Mouse (Mus musculus) left cerebral cortex, adult 8-10 months (tissue): ENCODE measurements at regions not wholly inside any gene's neighbourhood (a gene's known extent, or its start where the extent isn't known, plus 50 kb on each side); places are given as distances from the start of the nearest gene placed in this dataset.
"Not testable (repeated sequence)": the region's sequence is repeated elsewhere in the genome, so short reads cannot be mapped to it uniquely, and the experiment has no call there.

Source experiments
- DNase-seq, 2 experiments: peaks; one replicate each; pipeline ENCODE4 v3.0.0; 2022; ENCODE audit warnings: low spot score in 2 of 2

GRCm38 (mm10) chr12:82056782-82057611, 112.1 kb upstream of the Sipa1l1 start:
- DNase-seq: not testable (repeated sequence)

DNA sequence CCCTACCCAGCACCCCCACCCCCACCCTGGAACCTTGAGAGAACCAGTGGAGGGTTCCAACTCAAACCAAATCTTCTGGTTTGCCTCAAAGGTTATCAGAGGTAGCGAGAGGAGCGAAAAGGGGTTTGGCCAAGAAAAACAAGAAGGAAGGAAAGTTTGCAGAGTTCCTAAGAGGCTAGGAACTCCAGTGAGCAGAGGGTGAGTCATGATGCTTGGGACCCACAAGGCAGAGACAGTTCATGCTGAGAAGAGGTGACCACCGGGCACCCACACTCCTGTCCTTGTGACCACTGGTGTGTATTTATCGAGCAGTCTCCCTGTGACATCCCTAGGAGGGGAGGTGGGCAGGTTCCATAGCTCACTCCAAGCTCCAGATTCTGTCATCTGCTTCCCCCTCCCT, 104.1 kb upstream of the Sipa1l1 start:
- peak in 1 of 2 experiments; percentile 0 for DNase-seq

DNA sequence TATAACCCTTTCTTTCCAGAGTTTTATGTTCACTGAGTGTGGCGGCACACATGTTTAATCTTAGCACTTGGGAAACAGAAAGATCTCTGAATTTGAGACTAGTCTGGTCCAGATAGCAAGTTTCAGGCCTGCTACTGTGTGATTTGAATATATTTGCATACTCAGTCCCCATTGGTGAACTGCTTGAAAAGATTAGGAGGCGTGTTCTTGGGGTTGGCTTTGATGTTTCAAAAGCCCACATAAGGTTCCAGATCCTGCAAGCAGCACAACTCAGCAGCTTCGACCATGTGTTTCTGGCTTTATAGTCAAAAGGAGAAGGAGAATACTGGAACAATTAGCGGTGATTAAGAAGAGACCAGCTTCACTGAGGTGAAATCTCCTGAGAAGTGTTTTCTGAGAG, 102.3 kb upstream of the Sipa1l1 start:
- DNase-seq: no peak

GRCm38 (mm10) chr12:82069621-82070020, 99.5 kb upstream of the Sipa1l1 start:
- DNase-seq: peak in 1 of 2 experiments; percentile 64

GRCm38 (mm10) chr12:82072810-82073465, 96.2 kb upstream of the Sipa1l1 start:
- peak; percentile 72 to 92 for DNase-seq

- DNase-seq: peak; percentile 54 to 84
These were observed 93.5 kb upstream of the Sipa1l1 start for GRCm38 (mm10) chr12:82075479-82076221.

DNA sequence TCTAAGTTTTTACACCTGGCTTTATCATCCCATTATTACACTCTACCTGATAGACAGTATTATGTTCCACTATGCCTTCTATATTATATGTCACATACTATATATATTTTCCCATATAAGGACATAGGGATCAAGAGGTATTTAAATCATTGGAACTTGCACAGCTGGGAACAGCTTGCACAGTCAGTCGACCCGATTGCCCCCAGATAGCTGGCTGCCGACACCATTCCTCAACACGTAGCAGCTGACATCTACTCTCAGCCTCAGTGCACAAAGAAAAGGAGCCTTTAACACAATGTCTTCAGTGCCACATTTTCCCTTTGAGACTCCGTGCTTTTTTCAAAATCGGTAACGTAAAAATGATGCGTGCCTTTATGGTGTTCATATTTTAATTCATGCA, 92.4 kb upstream of the Sipa1l1 start:
- DNase-seq: no peak

GRCm38 (mm10) chr12:82077945-82078344, 91.2 kb upstream of the Sipa1l1 start:
- peak in 1 of 2 experiments; percentile 55 for DNase-seq

DNA sequence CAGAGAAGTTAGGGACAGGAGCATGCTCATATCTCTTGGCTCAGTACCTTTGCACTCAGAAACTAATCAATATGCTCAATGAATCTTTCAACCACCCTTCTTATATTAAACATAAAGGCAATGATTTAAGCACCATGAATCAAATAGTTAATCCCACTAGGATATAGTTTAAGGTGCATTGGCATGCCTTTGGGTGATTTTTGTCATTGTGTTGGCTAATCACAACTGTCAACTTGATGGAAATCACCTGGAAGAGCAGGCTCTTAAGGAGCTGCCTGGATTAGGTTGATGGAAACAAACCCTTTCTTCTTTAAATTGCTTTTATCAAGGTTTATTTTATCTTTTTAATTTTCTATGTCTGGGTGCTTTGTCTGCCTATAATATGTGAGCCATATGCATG, 90.4 kb upstream of the Sipa1l1 start:
- no peak for DNase-seq

DNA sequence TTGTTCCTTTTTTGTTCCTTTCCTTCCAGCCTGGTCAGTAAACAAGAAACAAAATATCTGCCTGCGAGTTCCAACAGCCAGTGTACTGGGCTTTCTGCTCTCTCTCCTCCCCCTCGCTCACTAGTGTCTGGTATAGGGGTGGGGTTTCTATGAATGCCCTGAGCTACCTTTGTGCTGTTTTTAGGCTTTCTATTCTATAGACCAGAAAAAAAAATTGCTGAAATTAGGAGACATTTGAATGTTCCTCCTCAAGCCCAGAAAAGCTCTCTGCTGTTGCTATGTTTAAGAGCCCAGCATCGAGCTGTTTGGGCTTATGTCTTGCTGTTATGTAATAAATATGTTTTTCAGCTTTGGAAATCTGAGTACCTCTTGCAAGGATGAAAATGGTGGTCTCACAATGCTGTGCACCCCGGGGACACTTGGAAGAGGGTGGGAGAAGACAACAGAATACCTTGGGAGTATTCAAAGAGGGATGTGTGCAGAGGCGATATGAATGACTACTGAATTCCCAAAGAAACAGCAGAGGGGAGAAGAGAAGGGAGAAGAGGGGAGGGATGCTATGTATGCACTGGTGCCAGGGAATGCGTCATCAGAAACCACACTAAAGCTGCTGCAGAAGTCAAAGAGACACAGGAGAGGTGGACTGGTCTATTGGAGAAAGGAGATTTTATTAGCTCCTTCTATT, 88.8 kb upstream of the Sipa1l1 start:
- peak; percentile 53 to 57 for DNase-seq

- DNase-seq: not testable (repeated sequence)
These were observed 86.5 kb upstream of the Sipa1l1 start for GRCm38 (mm10) chr12:82082596-82082995.

GRCm38 (mm10) chr12:82085771-82086400, 83.2 kb upstream of the Sipa1l1 start:
- DNase-seq: no peak

DNA sequence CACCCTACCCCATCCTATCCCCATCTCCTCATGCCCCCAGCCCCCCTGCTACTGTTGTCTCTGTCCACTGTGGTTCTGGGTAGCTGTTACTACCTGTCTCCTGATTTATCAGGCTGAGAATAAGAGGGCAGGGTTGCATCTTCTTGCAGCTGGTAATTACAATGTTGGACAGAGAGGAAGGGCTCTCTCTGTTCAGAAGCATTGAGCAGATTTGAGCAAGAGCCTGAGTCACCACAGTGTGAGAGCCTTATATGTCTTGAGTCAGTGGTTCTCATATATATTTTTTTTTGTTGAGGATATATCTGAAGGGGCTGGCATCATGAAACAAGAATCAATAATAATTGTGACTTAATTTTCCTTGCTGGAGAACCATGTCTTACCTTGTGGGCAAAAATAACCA, 82.7 kb upstream of the Sipa1l1 start:
- DNase-seq: no peak

- no peak for DNase-seq
These were observed 79.8 kb upstream of the Sipa1l1 start for GRCm38 (mm10) chr12:82089288-82089687.

DNA sequence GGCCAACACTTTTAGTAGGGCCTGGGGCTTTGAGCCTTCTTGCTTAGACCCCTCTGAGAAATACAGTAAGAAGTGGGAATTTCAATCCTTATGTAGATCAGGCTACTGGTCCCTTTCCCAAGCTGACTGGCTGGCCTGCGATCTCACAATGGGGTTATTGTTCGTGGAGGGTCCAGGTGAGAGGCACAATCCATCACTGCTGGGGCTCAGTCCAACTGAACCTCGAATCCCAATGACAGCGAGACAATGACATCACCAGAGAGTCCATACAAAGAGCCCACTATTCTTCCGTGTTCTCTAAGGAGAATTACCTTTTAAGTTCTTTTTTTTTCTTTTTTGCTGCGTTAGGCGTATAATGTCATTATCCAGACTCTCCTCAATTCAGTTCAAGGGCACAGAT, 75.8 kb upstream of the Sipa1l1 start:
- DNase-seq: no peak

DNA sequence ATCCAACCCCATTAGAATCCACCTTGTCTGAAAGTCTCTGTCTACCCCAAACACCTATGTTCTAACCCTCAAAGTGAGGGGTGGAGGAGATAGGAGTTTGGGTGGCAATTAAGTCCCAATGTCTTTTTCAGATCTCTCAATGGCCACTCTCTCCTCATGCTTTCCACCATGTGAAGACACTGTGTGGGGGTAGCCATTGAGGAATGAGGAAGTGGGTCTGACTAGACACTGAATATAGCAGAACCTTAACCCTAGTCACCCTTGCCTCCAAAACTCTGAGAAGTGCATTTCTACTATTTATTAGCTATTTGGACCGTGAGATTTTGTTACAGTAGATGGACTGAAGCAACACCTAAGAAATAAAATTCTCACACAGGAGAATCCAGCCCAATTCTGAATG, 73.7 kb upstream of the Sipa1l1 start:
- no peak for DNase-seq

DNA sequence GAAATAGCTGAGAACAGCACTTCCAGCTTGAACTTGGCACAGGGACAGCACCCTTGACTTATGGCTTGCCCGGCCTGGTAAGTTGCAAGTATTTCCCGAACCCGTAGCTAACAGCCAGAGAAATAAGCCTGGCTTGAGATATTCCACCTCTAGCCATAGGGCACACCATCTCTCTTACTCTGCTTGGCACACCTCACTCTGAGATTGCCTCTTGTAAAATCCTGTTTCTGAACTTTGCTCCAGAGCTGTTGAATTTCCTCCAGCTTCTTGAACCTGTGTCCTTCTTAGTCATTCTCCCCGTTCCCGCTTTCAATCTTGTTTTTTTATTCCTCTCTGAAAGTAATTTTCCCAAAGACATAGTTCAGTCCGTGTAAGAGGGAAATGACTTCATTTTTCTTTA, 72.0 kb upstream of the Sipa1l1 start:
- DNase-seq: no peak

- no peak for DNase-seq
These were observed 71.5 kb upstream of the Sipa1l1 start for GRCm38 (mm10) chr12:82097620-82098019.

GRCm38 (mm10) chr12:82104211-82104610, 64.9 kb upstream of the Sipa1l1 start:
- DNase-seq: peak; percentile 48 to 94

GRCm38 (mm10) chr12:82105184-82106031, 63.7 kb upstream of the Sipa1l1 start:
- DNase-seq: peak; percentile 44 to 88
